Mouse (Mus musculus): Measurements from ENCODE around the gene Gdi2. TPM values are rescaled to one million over a fixed set of nuclear protein-coding genes. Genes with fewer than 3 reads are reported as not detected.
"Not testable (repeated sequence)": the region's sequence is repeated elsewhere in the genome, so short reads cannot be mapped to it uniquely, and the experiment has no call there.

Gdi2 gene
- total RNA-seq (2014; rRNA removed) (220 and 259 TPM in 2 replicates), polyA plus RNA-seq (2015; fragmentation: Nextera tagmentation; extraction: Ambion mirVana) (370 and 371 TPM in 2 replicates)

GRCm38 (mm10) chr13:3537594-3538222 lies at the start of gene Gdi2:
Gene Gdi2 (plus strand): TSS chr13:3538063.
- H3K4me2 ChIP-seq (ENCODE audit: low read depth, low read length, poor library complexity, severe bottlenecking), result peak within 1 kb of the TSS; percentile 83
- WGBS, result under 1% methylated on average over 30 of the region's 47 CpGs
- H3K4me3 ChIP-seq (ENCODE audit: low read depth, low read length), result peak within 1 kb of the TSS; percentile 96
- no peaks in the 10 kb centered on the region for H3K27me3 ChIP-seq (ENCODE audit: insufficient read depth, low read length)
- ATAC-seq (ENCODE audit: low FRiP score), result peak; percentile 99
- H3K4me1 ChIP-seq (ENCODE audit: insufficient read depth, low read length), result peaks cover 17% of the 10 kb centered on the region; the same call in 1 of the 2 replicates
- DNase-seq (ENCODE audit: low spot score), result peak; percentile 98
- H3K36me3 ChIP-seq (ENCODE audit: insufficient read depth, low read length), result no peaks in the 10 kb centered on the region
- H3K9me3 ChIP-seq (ENCODE audit: low read length), result no peaks in the 10 kb centered on the region
- H3K9ac ChIP-seq (replicated peaks; ENCODE audit: low read length, poor library complexity, severe bottlenecking), result peak within 1 kb of the TSS; percentile 99
- TF ChIP-seq CTCF (IDR thresholded peaks at IDR 0.05), result no peak
- peak within 1 kb of the TSS; percentile 99 for H3K27ac ChIP-seq (ENCODE audit: low read depth, low read length)

- TF ChIP-seq CTCF (IDR thresholded peaks at IDR 0.05), result no peak
- peaks cover 2% of the 10 kb centered on the region; the same call in 1 of the 2 replicates for H3K36me3 ChIP-seq (ENCODE audit: insufficient read depth, low read length)
- DNase-seq (ENCODE audit: low spot score), result no peak
- H3K4me2 ChIP-seq (ENCODE audit: low read depth, low read length, poor library complexity, severe bottlenecking), result no peak overlapping the region
- ATAC-seq (ENCODE audit: low FRiP score), result no peak
- H3K9ac ChIP-seq (replicated peaks; ENCODE audit: low read length, poor library complexity, severe bottlenecking), result no peak overlapping the region
- no peaks in the 10 kb centered on the region for H3K27me3 ChIP-seq (ENCODE audit: insufficient read depth, low read length)
- no peaks in the 10 kb centered on the region for H3K9me3 ChIP-seq (ENCODE audit: low read length)
- no peaks in the 10 kb centered on the region for H3K4me1 ChIP-seq (ENCODE audit: insufficient read depth, low read length)
- H3K4me3 ChIP-seq (ENCODE audit: low read depth, low read length), result no peak overlapping the region
- 96% methylated on average over 4 of the region's 4 CpGs for WGBS
- H3K27ac ChIP-seq (ENCODE audit: low read depth, low read length), result no peak overlapping the region
These were observed 42.3 kb upstream of the Gdi2 start for GRCm38 (mm10) chr13:3495526-3495925.

- not testable (repeated sequence) for H3K36me3 ChIP-seq (ENCODE audit: insufficient read depth, low read length); ATAC-seq (ENCODE audit: low FRiP score); DNase-seq (ENCODE audit: low spot score); H3K9me3 ChIP-seq (ENCODE audit: low read length); H3K27me3 ChIP-seq (ENCODE audit: insufficient read depth, low read length); H3K9ac ChIP-seq (replicated peaks; ENCODE audit: low read length, poor library complexity, severe bottlenecking); H3K27ac ChIP-seq (ENCODE audit: low read depth, low read length); H3K4me3 ChIP-seq (ENCODE audit: low read depth, low read length); H3K4me2 ChIP-seq (ENCODE audit: low read depth, low read length, poor library complexity, severe bottlenecking); H3K4me1 ChIP-seq (ENCODE audit: insufficient read depth, low read length)
- 79% methylated on average over 6 of the region's 6 CpGs for WGBS
These were observed 36.8 kb upstream of the Gdi2 start for GRCm38 (mm10) chr13:3501014-3501413.

GRCm38 (mm10) chr13:3515351-3515750 lies 22.5 kb upstream of the Gdi2 start:
- not testable (repeated sequence) for H3K4me2 ChIP-seq (ENCODE audit: low read depth, low read length, poor library complexity, severe bottlenecking); H3K4me1 ChIP-seq (ENCODE audit: insufficient read depth, low read length); H3K9me3 ChIP-seq (ENCODE audit: low read length); H3K27ac ChIP-seq (ENCODE audit: low read depth, low read length); DNase-seq (ENCODE audit: low spot score); H3K4me3 ChIP-seq (ENCODE audit: low read depth, low read length); ATAC-seq (ENCODE audit: low FRiP score); H3K36me3 ChIP-seq (ENCODE audit: insufficient read depth, low read length); H3K27me3 ChIP-seq (ENCODE audit: insufficient read depth, low read length); H3K9ac ChIP-seq (replicated peaks; ENCODE audit: low read length, poor library complexity, severe bottlenecking)
- peak; percentile 32 for TF ChIP-seq CTCF (IDR thresholded peaks at IDR 0.05)
- 80% methylated on average over 6 of the region's 6 CpGs for WGBS

GRCm38 (mm10) chr13:3519357-3519756 lies 18.5 kb upstream of the Gdi2 start:
- not testable (repeated sequence) for H3K4me2 ChIP-seq (ENCODE audit: low read depth, low read length, poor library complexity, severe bottlenecking); DNase-seq (ENCODE audit: low spot score); H3K9ac ChIP-seq (replicated peaks; ENCODE audit: low read length, poor library complexity, severe bottlenecking); ATAC-seq (ENCODE audit: low FRiP score); H3K4me1 ChIP-seq (ENCODE audit: insufficient read depth, low read length); H3K27me3 ChIP-seq (ENCODE audit: insufficient read depth, low read length); H3K27ac ChIP-seq (ENCODE audit: low read depth, low read length); H3K9me3 ChIP-seq (ENCODE audit: low read length); H3K4me3 ChIP-seq (ENCODE audit: low read depth, low read length); H3K36me3 ChIP-seq (ENCODE audit: insufficient read depth, low read length)
- 80% methylated on average over 2 of the region's 4 CpGs for WGBS

- H3K9ac ChIP-seq (replicated peaks; ENCODE audit: low read length, poor library complexity, severe bottlenecking); H3K27ac ChIP-seq (ENCODE audit: low read depth, low read length); H3K36me3 ChIP-seq (ENCODE audit: insufficient read depth, low read length); H3K9me3 ChIP-seq (ENCODE audit: low read length); H3K4me1 ChIP-seq (ENCODE audit: insufficient read depth, low read length); H3K4me3 ChIP-seq (ENCODE audit: low read depth, low read length); H3K4me2 ChIP-seq (ENCODE audit: low read depth, low read length, poor library complexity, severe bottlenecking); ATAC-seq (ENCODE audit: low FRiP score); H3K27me3 ChIP-seq (ENCODE audit: insufficient read depth, low read length); DNase-seq (ENCODE audit: low spot score): not testable (repeated sequence)
- 37% methylated on average over 1 of the region's 1 CpGs for WGBS
These were observed 17.9 kb upstream of the Gdi2 start for GRCm38 (mm10) chr13:3519994-3520393.

All from midbrain, postnatal 0 days (tissue).